Mouse (Mus musculus) bone marrow macrophage, adult 2 months (primary cell): ENCODE measurements around the gene Shank2.

Source experiments
- CTCF ChIP-seq: IDR thresholded peaks from 2 replicates; pipeline ENCODE4 v1.5.1; 2012; ENCODE audit warnings: low read depth, mild to moderate bottlenecking, low read length, moderate library complexity
- POLR2A ChIP-seq: IDR thresholded peaks from 2 replicates; pipeline ENCODE4 v1.6.1; 2012; ENCODE audit warnings: mild to moderate bottlenecking, low read depth, low read length, borderline replicate concordance

GRCm38 (mm10) chr7:144175025-144175424 lies 173.3 kb downstream of the Shank2 start:
- TF ChIP-seq CTCF (no peak), POLR2A (no peak)
